Mouse (Mus musculus): Measurements from ENCODE around the gene Gm49661.

Gm49661 gene

GRCm38 (mm10) chr8:84967532-84968304 is 1.5 kb downstream of the Gm49661 start:
- DNase-seq (ENCODE audit: low read depth, low spot score), result no peak

GRCm38 (mm10) chr8:84966603-84967002 is 2.6 kb downstream of the Gm49661 start:
- no peak for DNase-seq (ENCODE audit: low read depth, low spot score)

- DNase-seq (ENCODE audit: low read depth, low spot score), result no peak
These were observed 3.4 kb downstream of the Gm49661 start for GRCm38 (mm10) chr8:84965731-84966291.

GRCm38 (mm10) chr8:84963952-84964351 is 5.3 kb downstream of the Gm49661 start:
- no peak for DNase-seq (ENCODE audit: low read depth, low spot score)

GRCm38 (mm10) chr8:84959811-84960210 is 9.4 kb downstream of the Gm49661 start:
- DNase-seq (ENCODE audit: low read depth, low spot score), result no peak

GRCm38 (mm10) chr8:84956768-84957167 is 12.5 kb downstream of the Gm49661 start:
- no peak for DNase-seq (ENCODE audit: low read depth, low spot score)

- no peak for DNase-seq (ENCODE audit: low read depth, low spot score)
These were observed 16.5 kb downstream of the Gm49661 start for GRCm38 (mm10) chr8:84952612-84953255.

- no peak for DNase-seq (ENCODE audit: low read depth, low spot score)
These were observed 19.5 kb downstream of the Gm49661 start for GRCm38 (mm10) chr8:84949753-84950152.

GRCm38 (mm10) chr8:84947241-84947545 is 22.0 kb downstream of the Gm49661 start:
- no peak for DNase-seq (ENCODE audit: low read depth, low spot score)

- DNase-seq (ENCODE audit: low read depth, low spot score), result peak; percentile 79
These were observed 22.5 kb downstream of the Gm49661 start, which contains the start of gene Rtbdn for GRCm38 (mm10) chr8:84946528-84947240. TSS of gene Rtbdn (plus strand) at chr8:84946991.

- no peak for DNase-seq (ENCODE audit: low read depth, low spot score)
These were observed 23.4 kb downstream of the Gm49661 start for GRCm38 (mm10) chr8:84945633-84946527.

GRCm38 (mm10) chr8:84945235-84945632 is 24.0 kb downstream of the Gm49661 start:
- DNase-seq (ENCODE audit: low read depth, low spot score), result no peak

GRCm38 (mm10) chr8:84944478-84945160 is 24.6 kb downstream of the Gm49661 start:
- DNase-seq (ENCODE audit: low read depth, low spot score), result peak; percentile 84

- DNase-seq (ENCODE audit: low read depth, low spot score), result no peak
These were observed 25.5 kb downstream of the Gm49661 start for GRCm38 (mm10) chr8:84943699-84944098.

GRCm38 (mm10) chr8:84937620-84938485 is 31.4 kb downstream of the Gm49661 start:
- DNase-seq (ENCODE audit: low read depth, low spot score), result no peak

GRCm38 (mm10) chr8:84936962-84937546 is 32.2 kb downstream of the Gm49661 start, which contains the start of gene Mast1:
TSS of gene Mast1 (minus strand) at chr8:84937359.
- peak; percentile 58 for DNase-seq (ENCODE audit: low read depth, low spot score)

- no peak for DNase-seq (ENCODE audit: low read depth, low spot score)
These were observed 32.9 kb downstream of the Gm49661 start for GRCm38 (mm10) chr8:84936041-84936961.

GRCm38 (mm10) chr8:84935489-84935888 is 33.7 kb downstream of the Gm49661 start:
- DNase-seq (ENCODE audit: low read depth, low spot score), result no peak

All from retina, adult 2 months (tissue).